Mouse (Mus musculus): Measurements from ENCODE around the gene Oosp3.

GRCm38 (mm10) chr19:11660459-11660858, 36.4 kb upstream of the Oosp3 start, which contains the start of gene Oosp2:
- TF ChIP-seq CTCF (conservative IDR thresholded peaks at IDR 0.05; ENCODE audit: low read length) (no peak), POU5F1 (IDR thresholded peaks at IDR 0.05; ENCODE audit: borderline replicate concordance, low read length) (no peak)
